Mouse (Mus musculus) CH12.LX (cell line): Measurements from ENCODE around the gene Atad5. TPM values are rescaled to one million over a fixed set of nuclear protein-coding genes. Genes with fewer than 3 reads are reported as not detected.
A peak's percentile ranks its signal among the peaks of the same experiment; 100 is the strongest.

Experiments
- DNase-seq: peaks from one replicate; pipeline ENCODE4 v3.0.0-alpha.2; 2013; ENCODE audit errors: extremely low read depth
- H3K27ac ChIP-seq: 2 replicates; pipeline ENCODE4 v1.5.1; 2012; ENCODE audit warnings: low read depth, mild to moderate bottlenecking, control low read depth, moderate library complexity; ENCODE audit not compliant: insufficient read depth
- H3K27me3 ChIP-seq: replicated peaks from 2 replicates; pipeline ENCODE3; 2012; ENCODE audit warnings: inconsistent platforms
- H3K36me3 ChIP-seq, 2 experiments: replicated peaks in 1 of 2; 2 replicates each; pipeline versions ENCODE3 to v1.6.1; 2012; ENCODE audit warnings: inconsistent platforms in 1 of 2, low read length in 1 of 2, mild to moderate bottlenecking in 1 of 2, mixed read lengths in 1 of 2, moderate library complexity in 1 of 2; ENCODE audit not compliant: control insufficient read depth in 1 of 2, insufficient read depth in 1 of 2
- H3K4me1 ChIP-seq, 2 experiments: 2 replicates each; pipeline ENCODE4 v1.6.1; 2012; ENCODE audit warnings: inconsistent platforms in 1 of 2, moderate library complexity in 1 of 2; ENCODE audit not compliant: insufficient read depth in 2 of 2, control insufficient read depth in 1 of 2
- H3K4me2 ChIP-seq: 2 replicates; pipeline ENCODE4 v1.6.1; 2012; ENCODE audit warnings: low read depth, mild to moderate bottlenecking, control low read depth; ENCODE audit not compliant: poor library complexity, insufficient read depth, severe bottlenecking
- H3K4me3 ChIP-seq, 3 experiments: fragments of 150-350 bp in 1 of 3; sonication (generic) in 1 of 3; replicated peaks in 1 of 3; 2 replicates each; pipeline versions ENCODE3 to v1.5.1; 2011 to 2012; ENCODE audit warnings: low read depth in 2 of 3, low read length in 2 of 3, mild to moderate bottlenecking in 2 of 3, moderate library complexity in 2 of 3, control low read depth in 1 of 3, improper control_type of control experiment in 1 of 3, inconsistent platforms in 1 of 3, mixed read lengths in 1 of 3; ENCODE audit not compliant: poor library complexity in 1 of 3
- H3K79me2 ChIP-seq: replicated peaks from 2 replicates; pipeline ENCODE4 v1.6.1; 2012; ENCODE audit warnings: mild to moderate bottlenecking, moderate library complexity; ENCODE audit not compliant: control insufficient read depth, poor library complexity, insufficient read depth, severe bottlenecking; ENCODE audit errors: extremely low read depth
- H3K9ac ChIP-seq: 2 replicates; pipeline ENCODE4 v1.6.1; 2012; ENCODE audit warnings: low read depth, mild to moderate bottlenecking, control low read depth, moderate library complexity; ENCODE audit not compliant: insufficient read depth
- H3K9me3 ChIP-seq: replicated peaks from 2 replicates; pipeline ENCODE3; 2012; ENCODE audit warnings: low read length, inconsistent platforms, mixed read lengths
- BHLHE40 ChIP-seq: IDR thresholded peaks from 2 replicates; pipeline ENCODE4 v1.6.1; 2011; ENCODE audit warnings: mild to moderate bottlenecking, low read depth, low read length, improper control_type of control experiment
- CHD1 ChIP-seq: IDR thresholded peaks from 2 replicates; pipeline ENCODE4 v1.6.1; 2012; ENCODE audit warnings: low read depth, low read length, improper control_type of control experiment, inconsistent platforms
- CHD2 ChIP-seq: IDR thresholded peaks from 2 replicates; pipeline ENCODE4 v1.6.1; 2011; ENCODE audit warnings: low read length, improper control_type of control experiment
- CTCF ChIP-seq, 2 experiments: IDR thresholded peaks in 1 of 2; conservative IDR thresholded peaks in 1 of 2; 2 replicates each; pipeline ENCODE4 v1.5.1; 2011 to 2012; ENCODE audit warnings: low read depth in 2 of 2, low read length in 2 of 2, improper control_type of control experiment in 1 of 2, inconsistent platforms in 1 of 2, mild to moderate bottlenecking in 1 of 2, moderate library complexity in 1 of 2
- E2F4 ChIP-seq: IDR thresholded peaks from 2 replicates; pipeline ENCODE4 v1.6.1; 2011; ENCODE audit warnings: low read depth, low read length, improper control_type of control experiment; ENCODE audit not compliant: insufficient replicate concordance
- ELF1 ChIP-seq: IDR thresholded peaks from 2 replicates; pipeline ENCODE4 v1.6.1; 2014; ENCODE audit warnings: low read depth, mild to moderate bottlenecking, inconsistent platforms, low read length, improper control_type of control experiment
- EP300 ChIP-seq: IDR thresholded peaks from 2 replicates; pipeline ENCODE4 v1.6.1; 2011; ENCODE audit warnings: low read length, improper control_type of control experiment
- ETS1 ChIP-seq: conservative IDR thresholded peaks from 2 replicates; pipeline ENCODE4 v1.6.1; 2012; ENCODE audit warnings: low read depth, mild to moderate bottlenecking, inconsistent platforms, low read length, improper control_type of control experiment, moderate library complexity
- GABPA ChIP-seq: IDR thresholded peaks from 2 replicates; pipeline ENCODE4 v1.6.1; 2012; ENCODE audit warnings: low read depth, low read length, improper control_type of control experiment, inconsistent platforms; ENCODE audit not compliant: insufficient replicate concordance
- HCFC1 ChIP-seq: IDR thresholded peaks from 2 replicates; pipeline ENCODE4 v1.6.1; 2012; ENCODE audit warnings: low read depth, mild to moderate bottlenecking, inconsistent platforms, low read length, improper control_type of control experiment
- IRF4 ChIP-seq: IDR thresholded peaks from 2 replicates; pipeline ENCODE4 v1.6.1; 2014; ENCODE audit warnings: low read depth, mild to moderate bottlenecking, inconsistent platforms, low read length, improper control_type of control experiment
- JUN ChIP-seq: IDR thresholded peaks from 2 replicates; pipeline ENCODE4 v1.6.1; 2011; ENCODE audit warnings: low read depth, mild to moderate bottlenecking, low read length, improper control_type of control experiment, moderate library complexity; ENCODE audit not compliant: insufficient read depth
- JUND ChIP-seq: conservative IDR thresholded peaks from 2 replicates; pipeline ENCODE4 v1.6.1; 2011; ENCODE audit warnings: low read depth, low read length, improper control_type of control experiment
- KAT2A ChIP-seq: IDR thresholded peaks from 2 replicates; pipeline ENCODE4 v1.6.1; 2012; ENCODE audit warnings: low read length, improper control_type of control experiment, inconsistent platforms; ENCODE audit not compliant: insufficient replicate concordance
- MAFK ChIP-seq: IDR thresholded peaks from 2 replicates; pipeline ENCODE4 v1.6.1; 2011; ENCODE audit warnings: low read length, improper control_type of control experiment; ENCODE audit not compliant: insufficient replicate concordance
- MAX ChIP-seq: IDR thresholded peaks from 2 replicates; pipeline ENCODE4 v1.6.1; 2011; ENCODE audit warnings: low read length, improper control_type of control experiment
- MAZ ChIP-seq: IDR thresholded peaks from 2 replicates; pipeline ENCODE4 v1.6.1; 2012; ENCODE audit warnings: low read depth, mild to moderate bottlenecking, inconsistent platforms, low read length, improper control_type of control experiment, moderate library complexity
- MEF2A ChIP-seq: IDR thresholded peaks from 2 replicates; pipeline ENCODE4 v1.6.1; 2014; ENCODE audit warnings: low read depth, mild to moderate bottlenecking, inconsistent platforms, low read length, improper control_type of control experiment, borderline replicate concordance
- MXI1 ChIP-seq: IDR thresholded peaks from 2 replicates; pipeline ENCODE4 v1.6.1; 2011; ENCODE audit warnings: mild to moderate bottlenecking, low read depth, low read length, improper control_type of control experiment
- MYC ChIP-seq: IDR thresholded peaks from 2 replicates; pipeline ENCODE4 v1.6.1; 2011; ENCODE audit warnings: low read depth, mild to moderate bottlenecking, improper control_type of control experiment, low read length
- NELFE ChIP-seq: IDR thresholded peaks from 2 replicates; pipeline ENCODE4 v1.6.1; 2011; ENCODE audit warnings: low read depth, low read length, improper control_type of control experiment
- NRF1 ChIP-seq: IDR thresholded peaks from 2 replicates; pipeline ENCODE4 v1.6.1; 2014; ENCODE audit warnings: low read depth, mild to moderate bottlenecking, inconsistent platforms, low read length, improper control_type of control experiment, moderate library complexity
- PAX5 ChIP-seq: IDR thresholded peaks from 2 replicates; pipeline ENCODE4 v1.6.1; 2012; ENCODE audit warnings: low read length, inconsistent platforms, mixed read lengths
- POLR2A ChIP-seq: IDR thresholded peaks from 2 replicates; pipeline ENCODE4 v1.6.1; 2011; ENCODE audit warnings: low read depth, mild to moderate bottlenecking, improper control_type of control experiment, low read length
- POLR2AphosphoS2 ChIP-seq: IDR thresholded peaks from 2 replicates; pipeline ENCODE4 v1.6.1; 2011; ENCODE audit warnings: low read depth, low read length, improper control_type of control experiment
- RAD21 ChIP-seq: IDR thresholded peaks from 2 replicates; pipeline ENCODE4 v1.6.1; 2011; ENCODE audit warnings: low read depth, mild to moderate bottlenecking, low read length, improper control_type of control experiment, moderate library complexity
- RCOR1 ChIP-seq: conservative IDR thresholded peaks from 2 replicates; pipeline ENCODE4 v1.6.1; 2012; ENCODE audit warnings: low read depth, mild to moderate bottlenecking, inconsistent platforms, low read length, improper control_type of control experiment
- SIN3A ChIP-seq: IDR thresholded peaks from 2 replicates; pipeline ENCODE4 v1.6.1; 2012; ENCODE audit warnings: low read length, improper control_type of control experiment, inconsistent platforms
- SMC3 ChIP-seq: IDR thresholded peaks from 2 replicates; pipeline ENCODE4 v1.6.1; 2011; ENCODE audit warnings: low read depth, low read length, improper control_type of control experiment
- TCF12 ChIP-seq: IDR thresholded peaks from 2 replicates; pipeline ENCODE4 v1.6.1; 2014; ENCODE audit warnings: low read depth, mild to moderate bottlenecking, inconsistent platforms, low read length, improper control_type of control experiment
- UBTF ChIP-seq: IDR thresholded peaks from 2 replicates; pipeline ENCODE4 v1.6.1; 2012; ENCODE audit warnings: low read depth, mild to moderate bottlenecking, inconsistent platforms, low read length, improper control_type of control experiment, moderate library complexity
- USF1 ChIP-seq: IDR thresholded peaks from 2 replicates; pipeline ENCODE4 v1.6.1; 2014; ENCODE audit warnings: low read depth, mild to moderate bottlenecking, inconsistent platforms, low read length, improper control_type of control experiment
- USF2 ChIP-seq: conservative IDR thresholded peaks from 2 replicates; pipeline ENCODE4 v1.6.1; 2011; ENCODE audit warnings: low read depth, low read length, improper control_type of control experiment
- ZC3H11A ChIP-seq: IDR thresholded peaks from 2 replicates; pipeline ENCODE4 v1.6.1; 2012; ENCODE audit warnings: low read depth, mild to moderate bottlenecking, inconsistent platforms, low read length, improper control_type of control experiment
- ZKSCAN1 ChIP-seq: IDR thresholded peaks from 2 replicates; pipeline ENCODE4 v1.6.1; 2012; ENCODE audit warnings: low read depth, inconsistent platforms, low read length, improper control_type of control experiment, borderline replicate concordance
- ZMIZ1 ChIP-seq: IDR thresholded peaks from 2 replicates; pipeline ENCODE4 v1.6.1; 2012; ENCODE audit warnings: low read depth, mild to moderate bottlenecking, inconsistent platforms, low read length, improper control_type of control experiment
- ZNF384 ChIP-seq: IDR thresholded peaks from 2 replicates; pipeline ENCODE4 v1.6.1; 2012; ENCODE audit warnings: low read depth, low read length, improper control_type of control experiment, inconsistent platforms
- dilution Hi-C: fragments of 300-500 bp; cut with MboI; formaldehyde crosslinking; loops from 2 replicates; pipeline ENCODE4 v1.14.3; 2020; ENCODE audit warnings: low sequenced_read_pairs; ENCODE audit not compliant: extremely low pct_unique_long_range_greater_than_20kb, extremely low pct_ligation_motif_present
- in situ Hi-C: fragments of 300-500 bp; cut with MboI; formaldehyde crosslinking; loops from 3 replicates; pipeline ENCODE4 v1.14.3; 2019; ENCODE audit warnings: low sequenced_read_pairs, low pct_ligation_motif_present, low pct_unique_long_range_greater_than_20kb, mixed read lengths
- polyA plus RNA-seq: library from polyadenylated mRNA; unstranded; fragments of >175 nt; gene quantifications from 2 replicates; pipeline ENCODE4 v1.2.1, GENCODE M21; 2012; ENCODE audit warnings: low read depth; ENCODE audit not compliant: insufficient read length
- total RNA-seq, 2 experiments: library from RNA; depleted of rRNA; stranded (reverse); fragments of 300-350 nt in 1 of 2; fragments of >200 nt in 1 of 2; gene quantifications; 2 replicates each; pipeline ENCODE4 v1.2.3; 2012 to 2014

Gene Atad5
- 24.0 and 26.4 TPM in 2 replicates for total RNA-seq (2012; rRNA removed)
- total RNA-seq (2014; rRNA removed): 46.3 and 48.1 TPM in 2 replicates
- polyA plus RNA-seq: 32.9 and 35.2 TPM in 2 replicates

- no peaks in the 10 kb centered on the region for H3K27me3 ChIP-seq
- peak; percentile 91 for DNase-seq
- peak within 1 kb of the TSS; percentile 44 for H3K27ac ChIP-seq
- H3K4me1 ChIP-seq: peaks cover 12 to 46% of the 10 kb centered on the region in 2 experiments
- peak within 1 kb of the TSS; percentile 96 for H3K4me2 ChIP-seq
- no peaks in the 10 kb centered on the region for H3K9me3 ChIP-seq
- in situ Hi-C loops: no loop called here
- H3K36me3 ChIP-seq: peaks cover 3 to 15% of the 10 kb centered on the region in 2 experiments
- peak within 1 kb of the TSS; percentile 73 to 88 (median 75) for H3K4me3 ChIP-seq
- peak within 1 kb of the TSS; percentile 89 for H3K9ac ChIP-seq
- dilution Hi-C loops: no loop called here
- H3K79me2 ChIP-seq: peaks cover 44% of the 10 kb centered on the region
- TF ChIP-seq NRF1 (peak; percentile 83), POLR2A (peak; percentile 91), USF2 (no peak), MAFK (no peak), CTCF (conservative IDR thresholded peaks at IDR 0.05 in 1 of 2, IDR thresholded peaks at IDR 0.05 in 1 of 2; ENCODE audit: low read depth in 2 of 2, low read length in 2 of 2) (no peak), NELFE (peak; percentile 94), HCFC1 (peak; percentile 90), TCF12 (peak; percentile 88), PAX5 (no peak), RCOR1 (0 out of 2 replicates have a peak, but pooled peaks have one; percentile 21), MYC (peak; percentile 72; the same call in 1 of the 2 replicates), POLR2AphosphoS2 (peak; percentile 86), USF1 (no peak), ZKSCAN1 (no peak), BHLHE40 (no peak; the same call in 1 of the 2 replicates), MAZ (peak; percentile 78; the same call in 1 of the 2 replicates), E2F4 (peak; percentile 99), CHD1 (peak; percentile 68), MXI1 (peak; percentile 91), SMC3 (peak; percentile 8; the same call in 1 of the 2 replicates), GABPA (peak; percentile 24; the same call in 1 of the 2 replicates), ZMIZ1 (peak; percentile 86), CHD2 (peak; percentile 50), KAT2A (peak; percentile 97), RAD21 (no peak), JUN (no peak), UBTF (0 out of 2 replicates have a peak, but pooled peaks have one; percentile 56), MEF2A (peak; percentile 87), JUND (no peak), ZC3H11A (peak; percentile 55; the same call in 1 of the 2 replicates), ETS1 (peak; percentile 34), IRF4 (peak; percentile 85), EP300 (no peak; the same call in 1 of the 2 replicates), ZNF384 (peak; percentile 40; the same call in 1 of the 2 replicates), SIN3A (peak; percentile 99), ELF1 (peak; percentile 76; the same call in 1 of the 2 replicates), MAX (peak; percentile 91)
Measured at GRCm38 (mm10) chr11:80088917-80089816, at the start of gene Atad5. Atad5 (plus strand) TSS chr11:80089400.
